Mouse (Mus musculus): ENCODE measurements around the gene Dennd4c. TPM values are rescaled to one million over a fixed set of nuclear protein-coding genes. Genes with fewer than 3 reads are reported as not detected.

Gene Dennd4c
- polyA plus RNA-seq, 1 experiment from 2014 or later, result 3.2 TPM

DNA sequence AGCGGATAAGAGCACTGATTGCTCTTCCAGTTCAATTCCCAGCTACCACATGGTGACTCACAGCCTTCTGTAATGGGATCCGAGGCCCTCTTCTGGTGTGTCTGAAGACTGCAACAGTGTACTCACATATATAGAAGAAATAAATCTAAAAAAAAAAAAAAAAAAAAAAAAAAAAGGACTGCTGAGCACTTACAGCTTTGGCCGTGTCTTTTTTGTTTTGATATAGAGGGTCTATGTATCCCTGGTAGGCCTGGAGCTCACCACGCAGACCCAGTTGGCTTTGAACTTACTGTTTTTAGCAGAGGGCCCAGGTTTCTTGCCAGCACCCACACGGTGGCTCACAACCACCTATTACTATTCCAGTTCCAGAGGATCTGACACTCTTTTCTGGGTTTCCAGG is 115.7 kb downstream of the Dennd4c start:
- Histone ChIP-seq H3K36me3 (ENCODE audit: control insufficient read depth, insufficient read depth, low read length) (no peaks in the 10 kb centered on the region), H3K27ac (ENCODE audit: low read depth, low read length) (no peak overlapping the region), H3K4me1 (ENCODE audit: control insufficient read depth, insufficient read depth, low read depth, low read length) (no peaks in the 10 kb centered on the region), H3K4me2 (ENCODE audit: low read length) (no peak overlapping the region), H3K27me3 (replicated peaks; ENCODE audit: control insufficient read depth, insufficient read depth, low read length) (no peaks in the 10 kb centered on the region; the same call in 1 of the 2 replicates), H3K4me3 (ENCODE audit: low read length) (no peak overlapping the region), H3K9me3 (ENCODE audit: control insufficient read depth, low read length) (no peaks in the 10 kb centered on the region), H3K9ac (ENCODE audit: low read depth, low read length) (no peak overlapping the region)
- no peak for ATAC-seq
- 89% methylated on average over 5 of the region's 5 CpGs for WGBS

DNA sequence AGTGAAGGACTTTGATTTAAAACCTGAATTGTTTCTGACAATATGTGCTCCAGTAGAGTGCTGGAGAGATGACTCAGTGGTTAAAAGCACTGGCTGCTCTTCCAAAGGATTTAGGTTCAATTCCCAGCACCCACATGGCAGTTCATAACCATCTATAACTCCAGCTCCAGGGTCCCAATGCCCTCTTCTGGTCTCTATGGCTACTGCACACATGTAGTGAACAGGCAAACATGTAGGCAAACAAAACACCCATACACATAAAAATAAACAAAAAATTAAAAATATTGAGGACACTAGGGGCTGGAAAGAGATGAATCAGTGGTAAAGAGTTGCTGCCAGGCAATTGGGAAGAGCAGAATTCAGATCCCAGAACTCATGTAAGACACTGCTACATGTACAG is 123.6 kb downstream of the Dennd4c start:
- Histone ChIP-seq H3K4me1 (ENCODE audit: control insufficient read depth, insufficient read depth, low read depth, low read length) (peaks cover 7% of the 10 kb centered on the region; the same call in 1 of the 2 replicates), H3K36me3 (ENCODE audit: control insufficient read depth, insufficient read depth, low read length) (no peaks in the 10 kb centered on the region), H3K9me3 (ENCODE audit: control insufficient read depth, low read length) (no peaks in the 10 kb centered on the region), H3K4me3 (ENCODE audit: low read length) (no peak overlapping the region), H3K9ac (ENCODE audit: low read depth, low read length) (no peak overlapping the region), H3K27ac (ENCODE audit: low read depth, low read length) (no peak overlapping the region), H3K4me2 (ENCODE audit: low read length) (no peak overlapping the region), H3K27me3 (replicated peaks; ENCODE audit: control insufficient read depth, insufficient read depth, low read length) (no peaks in the 10 kb centered on the region)
- no peak for ATAC-seq

DNA sequence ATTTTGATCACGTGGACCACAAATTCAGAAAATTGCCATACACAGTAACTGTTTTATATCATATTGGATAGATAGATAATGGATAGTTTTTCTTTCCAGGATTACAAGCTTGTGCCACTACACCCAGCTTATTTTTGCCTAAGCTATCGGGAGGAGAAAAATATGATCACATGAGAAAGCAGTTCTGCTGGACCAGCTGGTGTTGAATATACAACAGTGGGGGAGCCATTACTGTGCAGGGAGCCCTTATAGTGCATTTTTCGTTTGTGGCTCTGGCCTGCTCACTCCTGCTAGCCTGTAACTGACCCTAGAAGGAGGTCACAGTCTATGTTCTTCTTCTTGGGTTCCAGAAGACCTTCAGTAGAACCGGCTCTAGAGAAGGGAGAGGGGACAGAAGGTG is 124.7 kb downstream of the Dennd4c start:
- no peak for ATAC-seq
- H3K4me3 ChIP-seq (ENCODE audit: low read length), result no peak overlapping the region
- no peaks in the 10 kb centered on the region for H3K27me3 ChIP-seq (replicated peaks; ENCODE audit: control insufficient read depth, insufficient read depth, low read length)
- no peak overlapping the region for H3K9ac ChIP-seq (ENCODE audit: low read depth, low read length)
- WGBS, result 46% methylated on average over 4 of the region's 4 CpGs
- no peaks in the 10 kb centered on the region for H3K9me3 ChIP-seq (ENCODE audit: control insufficient read depth, low read length)
- H3K27ac ChIP-seq (ENCODE audit: low read depth, low read length), result no peak overlapping the region
- no peak overlapping the region for H3K4me2 ChIP-seq (ENCODE audit: low read length)
- no peaks in the 10 kb centered on the region for H3K36me3 ChIP-seq (ENCODE audit: control insufficient read depth, insufficient read depth, low read length)
- H3K4me1 ChIP-seq (ENCODE audit: control insufficient read depth, insufficient read depth, low read depth, low read length), result peaks cover 7% of the 10 kb centered on the region; the same call in 1 of the 2 replicates

DNA sequence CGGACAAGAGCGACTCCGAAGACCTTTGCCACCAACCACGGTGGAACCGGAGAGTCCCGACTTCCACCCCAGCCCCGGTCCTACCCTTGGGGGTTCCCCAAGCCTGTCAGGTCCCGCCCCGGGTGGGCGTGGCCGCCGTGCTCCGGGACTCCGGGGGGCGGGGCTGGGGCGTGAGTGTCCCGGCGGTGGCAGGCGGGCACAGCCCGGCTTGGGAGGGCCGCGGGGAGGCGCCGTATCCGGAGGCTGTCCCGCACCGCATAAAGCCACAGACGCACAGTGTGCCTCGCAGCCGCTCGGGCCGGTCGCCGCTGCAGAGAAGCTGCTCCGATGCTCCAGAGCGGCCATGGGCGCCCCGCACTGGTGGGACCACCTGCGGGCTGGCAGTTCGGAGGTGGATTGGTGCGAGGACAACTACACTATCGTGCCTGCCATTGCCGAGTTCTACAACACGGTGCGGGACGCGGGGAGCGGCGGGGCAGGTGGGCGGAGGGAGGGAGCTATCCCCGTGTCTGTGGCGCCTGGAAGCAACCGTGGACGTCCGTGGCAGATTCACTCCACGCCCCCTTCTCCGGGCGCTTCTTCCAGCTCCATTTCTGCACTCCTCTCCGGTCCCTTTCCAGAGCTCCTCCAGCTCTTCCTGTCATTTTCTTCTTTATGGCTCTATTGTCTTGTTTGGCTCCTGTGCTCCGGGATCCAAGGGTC is 125.9 kb downstream of the Dennd4c start, which contains the start of gene Acer2:
Gene Acer2, plus strand, starts transcription at position 251 of the 702 bp plus-strand sequence.
- Histone ChIP-seq H3K4me2 (ENCODE audit: low read length) (peak within 1 kb of the TSS; percentile 87), H3K9ac (ENCODE audit: low read depth, low read length) (peak within 1 kb of the TSS; percentile 76), H3K27ac (ENCODE audit: low read depth, low read length) (no peak within 1 kb of the TSS), H3K9me3 (ENCODE audit: control insufficient read depth, low read length) (no peaks in the 10 kb centered on the region), H3K27me3 (replicated peaks; ENCODE audit: control insufficient read depth, insufficient read depth, low read length) (no peaks in the 10 kb centered on the region), H3K36me3 (ENCODE audit: control insufficient read depth, insufficient read depth, low read length) (no peaks in the 10 kb centered on the region), H3K4me3 (ENCODE audit: low read length) (peak within 1 kb of the TSS; percentile 62), H3K4me1 (ENCODE audit: control insufficient read depth, insufficient read depth, low read depth, low read length) (peaks cover 7% of the 10 kb centered on the region; the same call in 1 of the 2 replicates)
- under 1% methylated on average over 59 of the region's 60 CpGs for WGBS
- ATAC-seq, result peak; percentile 95

DNA sequence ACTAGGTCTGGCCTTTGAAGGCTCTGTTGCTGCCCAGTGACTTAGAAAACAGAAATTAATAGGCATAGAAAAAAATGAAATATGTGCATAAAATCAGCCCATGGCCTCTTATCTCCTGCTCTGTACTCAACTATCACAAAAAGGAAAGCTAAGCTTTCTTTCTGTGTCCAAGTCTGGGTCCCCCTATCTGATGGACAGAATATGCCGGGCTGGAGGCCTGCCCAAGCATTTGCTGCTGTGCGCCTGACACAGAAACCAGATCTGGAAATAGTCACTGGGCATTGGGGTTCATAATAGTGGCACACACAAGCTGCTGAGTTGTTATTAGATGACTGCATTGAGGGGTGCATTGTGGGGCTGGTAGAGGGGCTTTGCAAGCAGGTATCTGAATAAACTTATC is 131.1 kb downstream of the Dennd4c start:
- no peaks in the 10 kb centered on the region for H3K27me3 ChIP-seq (replicated peaks; ENCODE audit: control insufficient read depth, insufficient read depth, low read length)
- 98% methylated on average over 2 of the region's 2 CpGs for WGBS

DNA sequence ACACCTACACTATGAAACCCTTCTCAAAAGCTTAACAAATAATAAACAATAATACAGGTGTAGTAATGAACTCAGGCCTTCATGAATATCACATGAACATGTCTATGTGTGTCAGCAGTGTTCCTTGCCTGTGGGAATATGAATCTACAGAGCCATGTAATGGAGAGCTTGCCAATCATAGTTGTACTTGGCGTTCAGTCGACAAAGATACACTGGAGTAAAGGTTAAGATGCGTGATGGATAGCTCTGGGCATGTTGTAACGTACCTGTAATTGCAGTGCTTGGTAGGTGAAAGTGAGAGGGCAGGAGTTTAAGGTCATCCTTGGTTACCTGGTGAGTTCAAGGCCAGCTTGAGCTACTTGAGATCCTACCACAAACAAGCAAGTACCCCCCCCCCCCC is 132.8 kb downstream of the Dennd4c start:
- 86% methylated on average over 4 of the region's 4 CpGs for WGBS

More for the DNA sequence above, 131.1 kb downstream of the Dennd4c start:
- Histone ChIP-seq H3K9me3 (ENCODE audit: control insufficient read depth, low read length) (no peaks in the 10 kb centered on the region), H3K27ac (ENCODE audit: low read depth, low read length) (no peak overlapping the region), H3K4me2 (ENCODE audit: low read length) (no peak overlapping the region), H3K36me3 (ENCODE audit: control insufficient read depth, insufficient read depth, low read length) (no peaks in the 10 kb centered on the region), H3K4me1 (ENCODE audit: control insufficient read depth, insufficient read depth, low read depth, low read length) (peaks cover 7% of the 10 kb centered on the region; the same call in 1 of the 2 replicates), H3K9ac (ENCODE audit: low read depth, low read length) (no peak overlapping the region), H3K4me3 (ENCODE audit: low read length) (no peak overlapping the region)
- no peak for ATAC-seq

DNA sequence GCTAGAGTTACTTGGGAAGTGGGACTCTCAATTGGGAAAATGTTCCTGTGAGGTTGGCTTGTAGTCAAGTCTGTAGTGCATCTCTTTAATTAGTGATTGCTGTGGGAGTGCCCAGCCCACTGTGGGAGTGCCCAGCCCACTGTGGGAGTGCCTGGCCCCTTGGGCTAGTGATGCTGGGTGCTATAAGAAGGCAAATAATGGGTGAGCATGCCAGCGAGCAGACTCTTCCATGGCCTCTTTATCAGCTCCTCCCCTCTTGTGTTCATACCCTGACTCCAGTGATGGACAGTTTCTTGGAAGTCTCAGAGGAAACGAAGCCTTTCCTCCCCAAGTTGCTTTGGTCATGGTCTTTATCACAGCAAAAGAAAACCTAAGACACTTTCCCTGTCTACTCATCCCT is 134.1 kb downstream of the Dennd4c start:
- H3K4me3 ChIP-seq (ENCODE audit: low read length), result no peak overlapping the region
- H3K9ac ChIP-seq (ENCODE audit: low read depth, low read length), result no peak overlapping the region
- no peaks in the 10 kb centered on the region for H3K9me3 ChIP-seq (ENCODE audit: control insufficient read depth, low read length)
- no peak overlapping the region for H3K27ac ChIP-seq (ENCODE audit: low read depth, low read length)
- no peaks in the 10 kb centered on the region for H3K36me3 ChIP-seq (ENCODE audit: control insufficient read depth, insufficient read depth, low read length)
- 61% methylated on average over 2 of the region's 2 CpGs for WGBS
- no peaks in the 10 kb centered on the region for H3K4me1 ChIP-seq (ENCODE audit: control insufficient read depth, insufficient read depth, low read depth, low read length)
- no peaks in the 10 kb centered on the region for H3K27me3 ChIP-seq (replicated peaks; ENCODE audit: control insufficient read depth, insufficient read depth, low read length)
- H3K4me2 ChIP-seq (ENCODE audit: low read length), result no peak overlapping the region
- no peak for ATAC-seq

More for the DNA sequence above, 132.8 kb downstream of the Dennd4c start:
- Histone ChIP-seq H3K27ac (ENCODE audit: low read depth, low read length) (no peak overlapping the region), H3K9ac (ENCODE audit: low read depth, low read length) (no peak overlapping the region), H3K4me1 (ENCODE audit: control insufficient read depth, insufficient read depth, low read depth, low read length) (no peaks in the 10 kb centered on the region), H3K9me3 (ENCODE audit: control insufficient read depth, low read length) (no peaks in the 10 kb centered on the region), H3K36me3 (ENCODE audit: control insufficient read depth, insufficient read depth, low read length) (no peaks in the 10 kb centered on the region), H3K4me3 (ENCODE audit: low read length) (no peak overlapping the region), H3K4me2 (ENCODE audit: low read length) (no peak overlapping the region), H3K27me3 (replicated peaks; ENCODE audit: control insufficient read depth, insufficient read depth, low read length) (no peaks in the 10 kb centered on the region)
- no peak for ATAC-seq

DNA sequence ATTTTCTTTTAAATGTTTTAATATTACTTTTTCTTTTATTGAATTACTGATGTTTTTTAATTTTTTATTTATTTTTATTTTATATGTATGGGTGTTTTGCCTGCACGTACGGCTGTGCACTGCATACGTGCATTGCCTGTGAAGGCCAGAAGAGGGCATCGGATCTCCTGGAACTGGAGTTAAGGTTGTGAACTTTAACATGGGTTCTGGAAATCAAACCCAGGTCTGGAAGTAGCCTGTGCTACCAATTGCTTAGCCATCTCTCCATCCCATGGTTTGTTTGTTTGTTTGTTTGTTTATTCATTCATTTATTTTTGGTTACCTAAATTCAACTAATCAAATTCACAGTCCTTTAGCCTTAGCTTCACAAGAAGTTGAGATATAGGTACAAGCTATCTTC is 136.6 kb downstream of the Dennd4c start:
- H3K4me2 ChIP-seq (ENCODE audit: low read length), result no peak overlapping the region
- H3K9me3 ChIP-seq (ENCODE audit: control insufficient read depth, low read length), result no peaks in the 10 kb centered on the region
- H3K9ac ChIP-seq (ENCODE audit: low read depth, low read length), result no peak overlapping the region
- no peak overlapping the region for H3K4me3 ChIP-seq (ENCODE audit: low read length)
- no peak overlapping the region for H3K27ac ChIP-seq (ENCODE audit: low read depth, low read length)
- no peaks in the 10 kb centered on the region for H3K27me3 ChIP-seq (replicated peaks; ENCODE audit: control insufficient read depth, insufficient read depth, low read length)
- WGBS, result 47% methylated on average over 4 of the region's 4 CpGs
- H3K36me3 ChIP-seq (ENCODE audit: control insufficient read depth, insufficient read depth, low read length), result no peaks in the 10 kb centered on the region
- no peak for ATAC-seq
- no peaks in the 10 kb centered on the region for H3K4me1 ChIP-seq (ENCODE audit: control insufficient read depth, insufficient read depth, low read depth, low read length)

DNA sequence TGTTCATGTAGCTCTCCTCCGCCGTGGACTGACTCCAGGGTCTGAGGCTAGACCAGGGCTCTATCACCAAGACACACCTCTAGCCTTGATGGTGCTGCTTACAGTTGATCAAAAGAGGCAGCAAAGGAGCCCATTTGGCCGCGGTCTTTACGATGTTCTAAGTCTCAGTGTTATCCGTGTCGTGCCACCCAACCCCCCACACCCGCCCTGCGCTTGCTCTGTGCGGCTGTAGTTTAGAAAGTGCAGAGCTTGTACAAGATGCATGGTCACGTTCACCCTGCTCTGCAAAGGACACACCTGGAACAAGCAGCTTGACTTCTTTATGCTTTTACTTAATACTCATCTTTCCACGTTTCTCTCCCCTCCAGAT is 137.4 kb downstream of the Dennd4c start:
- Histone ChIP-seq H3K4me2 (ENCODE audit: low read length) (peak overlapping the region; percentile 44), H3K9ac (ENCODE audit: low read depth, low read length) (no peak overlapping the region), H3K4me3 (ENCODE audit: low read length) (peak overlapping the region; percentile 8), H3K9me3 (ENCODE audit: control insufficient read depth, low read length) (no peaks in the 10 kb centered on the region), H3K27me3 (replicated peaks; ENCODE audit: control insufficient read depth, insufficient read depth, low read length) (no peaks in the 10 kb centered on the region), H3K27ac (ENCODE audit: low read depth, low read length) (no peak overlapping the region), H3K36me3 (ENCODE audit: control insufficient read depth, insufficient read depth, low read length) (no peaks in the 10 kb centered on the region), H3K4me1 (ENCODE audit: control insufficient read depth, insufficient read depth, low read depth, low read length) (no peaks in the 10 kb centered on the region)
- 53% methylated on average over 12 of the region's 12 CpGs for WGBS
- ATAC-seq, result no peak
